Mouse (Mus musculus) forebrain, embryonic 15.5 days (tissue): ENCODE data around the gene Zfp420. TPM values are rescaled to one million over a fixed set of nuclear protein-coding genes. Genes with fewer than 3 reads are reported as not detected.

ENCODE experiments used
- ATAC-seq: fragments of 200-750 bp; cut with Nextera tagmentation; replicated peaks from 2 replicates; pipeline ENCODE4 v1.8.0; 2017; ENCODE audit warnings: mild to moderate bottlenecking, moderate TSS enrichment, moderate library complexity
- H3K27ac ChIP-seq: fragments of 300-500 bp; sonication (generic); replicated peaks from 2 replicates; pipeline ENCODE4 v1.5.1; 2015; ENCODE audit warnings: mild to moderate bottlenecking, inconsistent platforms
- H3K27me3 ChIP-seq: fragments of 300-500 bp; sonication (generic); 2 replicates; pipeline ENCODE4 v1.6.1; 2015; ENCODE audit warnings: inconsistent platforms
- H3K36me3 ChIP-seq: fragments of 300-500 bp; sonication (generic); 2 replicates; pipeline ENCODE4 v1.6.1; 2015; ENCODE audit warnings: mild to moderate bottlenecking, inconsistent platforms
- H3K4me1 ChIP-seq: fragments of 300-500 bp; sonication (generic); 2 replicates; pipeline ENCODE4 v1.6.1; 2015; ENCODE audit warnings: inconsistent platforms
- H3K4me2 ChIP-seq: fragments of 300-500 bp; sonication (generic); replicated peaks from 2 replicates; pipeline ENCODE4 v1.6.1; 2015; ENCODE audit warnings: mild to moderate bottlenecking, inconsistent platforms
- H3K4me3 ChIP-seq: fragments of 300-500 bp; sonication (generic); 2 replicates; pipeline ENCODE4 v1.5.1; 2015; ENCODE audit warnings: mild to moderate bottlenecking, inconsistent platforms
- H3K9ac ChIP-seq: fragments of 300-500 bp; sonication (generic); replicated peaks from 2 replicates; pipeline ENCODE4 v1.6.1; 2015; ENCODE audit warnings: mild to moderate bottlenecking, inconsistent platforms
- H3K9me3 ChIP-seq: fragments of 300-500 bp; sonication (generic); 2 replicates; pipeline ENCODE4 v1.6.1; 2016; ENCODE audit warnings: inconsistent platforms
- WGBS: fragments of 180-500 bp; shearing (Covaris S2); methylation state at CpG from one replicate; pipeline ENCODE4 v1.1.7; 2015; ENCODE audit warnings: mixed read lengths; 5-methylcytosine and 5-hydroxymethylcytosine counted together
- polyA plus RNA-seq: library from polyadenylated mRNA; unstranded; fragments of >200 nt; fragmentation: Nextera tagmentation; extraction: Ambion mirVana; gene quantifications from 2 replicates; pipeline ENCODE4 v1.2.1, GENCODE M21; 2015

Zfp420 gene
- polyA plus RNA-seq, result 19.0 and 19.3 TPM in 2 replicates

DNA sequence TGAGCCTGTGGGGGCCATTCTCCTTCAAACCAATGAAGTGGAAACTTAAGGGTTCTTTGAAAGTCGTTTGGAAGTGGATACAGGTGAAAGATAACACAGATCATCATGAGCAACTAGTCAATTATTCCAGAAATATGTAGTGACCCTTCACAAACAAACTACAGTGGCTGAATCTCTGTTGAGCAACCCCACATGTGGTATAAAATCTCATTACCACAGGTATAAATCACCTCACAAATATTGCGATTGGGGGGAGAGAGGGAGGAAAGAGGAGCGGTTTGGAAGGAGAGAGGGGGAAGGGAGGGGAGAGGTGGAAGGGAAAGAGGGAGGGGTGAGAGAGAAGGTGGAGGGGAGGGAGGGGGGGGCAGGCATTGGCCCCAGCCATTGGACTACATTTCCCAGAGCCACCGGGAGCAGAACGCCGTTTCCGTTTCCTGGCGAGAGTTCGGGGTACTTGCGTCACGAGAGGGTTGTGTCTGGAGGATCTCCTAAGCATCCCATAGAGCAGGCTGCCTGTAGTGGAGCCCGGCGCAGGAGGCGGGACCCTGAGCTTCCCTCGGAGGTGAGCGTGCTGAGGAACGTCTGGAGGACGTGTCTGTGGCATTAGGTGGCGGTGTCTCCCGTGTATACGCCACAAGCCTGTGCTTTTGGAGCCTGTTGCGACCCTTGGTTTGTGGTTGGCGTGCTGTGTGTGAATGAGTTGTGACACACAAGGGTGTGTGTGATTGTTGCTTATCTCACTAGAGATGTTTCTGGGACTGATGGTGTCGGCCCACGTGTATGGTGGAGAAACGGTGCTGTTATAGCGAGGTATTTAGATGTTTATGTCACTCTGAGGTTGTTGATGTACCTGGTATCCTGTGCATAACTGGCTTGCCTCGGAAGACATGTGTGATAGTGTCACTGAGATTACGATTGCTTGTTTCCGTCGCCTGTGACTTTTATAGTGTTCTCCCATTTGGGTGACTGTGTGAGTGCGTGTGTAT is at the start of gene Zfp420:
TSS of gene Zfp420 (plus strand) at position 448 of the 986 bp plus-strand sequence.
- Histone ChIP-seq H3K27ac (peak within 1 kb of the TSS; percentile 79), H3K4me2 (peak within 1 kb of the TSS; percentile 77), H3K9ac (peak within 1 kb of the TSS; percentile 72), H3K4me3 (peak within 1 kb of the TSS; percentile 59), H3K9me3 (no peaks in the 10 kb centered on the region), H3K4me1 (peaks cover 11% of the 10 kb centered on the region), H3K27me3 (no peaks in the 10 kb centered on the region), H3K36me3 (no peaks in the 10 kb centered on the region; the same call in 1 of the 2 replicates)
- ATAC-seq, result peak; percentile 99
- 4% methylated on average over 32 of the region's 32 CpGs for WGBS

DNA sequence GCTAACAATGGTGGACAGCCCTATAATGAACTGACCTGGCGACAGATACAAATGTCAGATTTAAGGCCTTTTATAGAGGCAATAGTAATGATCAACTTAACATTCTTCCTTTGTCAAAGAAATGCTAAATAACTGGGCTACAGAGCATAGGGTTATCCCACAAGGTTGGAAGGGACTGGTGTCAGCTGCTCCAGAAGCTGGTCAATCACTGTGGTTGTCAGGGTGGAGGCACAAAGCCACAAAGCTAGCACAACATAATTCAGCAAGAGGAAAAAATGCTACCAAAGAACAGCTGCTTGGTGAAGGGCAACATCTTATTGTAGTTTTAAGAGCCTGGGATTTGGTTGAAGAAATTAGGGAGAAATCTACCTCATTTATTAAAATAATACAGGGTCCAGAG is 47.5 kb upstream of the Zfp420 start:
- H3K4me2 ChIP-seq, result no peak overlapping the region
- 0 out of 2 replicates have a peak, but pooled peaks cover 2% of the 10 kb centered on the region for H3K36me3 ChIP-seq
- WGBS, result 94% methylated on average over 1 of the region's 1 CpGs
- ATAC-seq, result no peak
- H3K4me3 ChIP-seq, result no peak overlapping the region
- no peak overlapping the region for H3K27ac ChIP-seq
- H3K4me1 ChIP-seq, result peaks cover 25% of the 10 kb centered on the region
- no peaks in the 10 kb centered on the region for H3K9me3 ChIP-seq
- no peak overlapping the region for H3K9ac ChIP-seq
- no peaks in the 10 kb centered on the region for H3K27me3 ChIP-seq

DNA sequence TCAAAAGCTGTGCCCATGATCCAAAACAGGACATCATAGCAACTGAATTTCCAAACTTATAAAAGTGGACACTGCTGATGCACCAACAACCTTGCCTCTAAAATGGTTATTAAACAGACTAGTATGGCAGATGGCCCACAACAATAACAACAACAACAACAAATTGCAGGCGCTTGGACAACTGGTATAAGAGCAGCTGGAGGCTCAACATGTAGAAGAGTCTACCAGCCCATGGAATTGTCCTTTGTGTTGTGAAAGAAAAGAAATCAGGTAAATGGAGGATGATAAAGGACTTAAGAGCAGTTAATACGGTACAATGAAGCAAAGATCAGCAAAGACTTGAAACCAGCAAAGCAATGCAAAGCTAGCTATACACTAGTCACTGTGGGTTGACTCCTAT is 45.4 kb upstream of the Zfp420 start:
- H3K4me1 ChIP-seq, result peaks cover 42% of the 10 kb centered on the region
- H3K4me3 ChIP-seq, result peak overlapping the region; percentile 64; the same call in 1 of the 2 replicates

DNA sequence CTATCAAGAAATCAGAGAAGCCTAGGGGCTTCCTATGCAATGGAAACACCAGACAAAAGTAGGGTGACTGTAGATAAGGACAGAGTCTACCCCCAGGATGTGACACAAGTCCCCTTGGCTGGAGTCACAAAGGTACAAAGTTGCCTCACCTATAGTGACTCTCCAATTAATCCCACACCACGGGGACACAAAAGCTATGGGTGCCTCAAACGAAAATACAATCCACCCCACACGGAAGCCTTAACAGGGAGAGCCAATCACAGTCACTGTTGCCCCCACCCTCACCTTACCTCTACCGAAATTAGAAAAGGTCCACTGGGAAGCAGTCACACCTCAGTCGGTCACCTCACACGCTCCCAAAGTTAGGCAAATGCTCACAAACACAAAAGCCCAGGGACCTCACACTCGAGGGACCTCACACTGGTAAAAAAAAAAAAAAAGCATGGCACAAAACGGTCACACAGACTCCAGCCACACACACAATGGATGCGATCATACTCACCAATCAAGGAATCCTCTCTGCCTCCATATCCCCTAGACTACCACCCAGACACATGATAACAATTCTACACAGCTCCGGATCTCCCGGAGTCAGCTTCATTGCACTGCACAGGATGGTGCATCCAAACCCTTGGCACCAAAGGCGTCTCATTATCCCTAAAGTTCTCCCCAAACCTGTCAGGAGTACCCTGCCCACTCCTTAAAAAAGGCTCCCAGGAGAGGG is 44.6 kb upstream of the Zfp420 start:
- 2% methylated on average over 12 of the region's 12 CpGs for WGBS
- Histone ChIP-seq H3K36me3 (0 out of 2 replicates have a peak, but pooled peaks cover 2% of the 10 kb centered on the region), H3K4me1 (peaks cover 46% of the 10 kb centered on the region), H3K4me2 (peak overlapping the region; percentile 77), H3K27me3 (no peaks in the 10 kb centered on the region), H3K9me3 (no peaks in the 10 kb centered on the region), H3K27ac (peak overlapping the region; percentile 87), H3K9ac (peak overlapping the region; percentile 73), H3K4me3 (peak overlapping the region; percentile 64)
- peak; percentile 53 for ATAC-seq

More for the DNA sequence above, 45.4 kb upstream of the Zfp420 start:
- 0 out of 2 replicates have a peak, but pooled peaks cover 2% of the 10 kb centered on the region for H3K36me3 ChIP-seq
- WGBS, result 93% methylated on average over 2 of the region's 2 CpGs
- no peak overlapping the region for H3K9ac ChIP-seq
- H3K4me2 ChIP-seq, result peak overlapping the region; percentile 77; the same call in 1 of the 2 replicates
- no peaks in the 10 kb centered on the region for H3K27me3 ChIP-seq
- H3K9me3 ChIP-seq, result no peaks in the 10 kb centered on the region
- H3K27ac ChIP-seq, result no peak overlapping the region
- ATAC-seq, result no peak

DNA sequence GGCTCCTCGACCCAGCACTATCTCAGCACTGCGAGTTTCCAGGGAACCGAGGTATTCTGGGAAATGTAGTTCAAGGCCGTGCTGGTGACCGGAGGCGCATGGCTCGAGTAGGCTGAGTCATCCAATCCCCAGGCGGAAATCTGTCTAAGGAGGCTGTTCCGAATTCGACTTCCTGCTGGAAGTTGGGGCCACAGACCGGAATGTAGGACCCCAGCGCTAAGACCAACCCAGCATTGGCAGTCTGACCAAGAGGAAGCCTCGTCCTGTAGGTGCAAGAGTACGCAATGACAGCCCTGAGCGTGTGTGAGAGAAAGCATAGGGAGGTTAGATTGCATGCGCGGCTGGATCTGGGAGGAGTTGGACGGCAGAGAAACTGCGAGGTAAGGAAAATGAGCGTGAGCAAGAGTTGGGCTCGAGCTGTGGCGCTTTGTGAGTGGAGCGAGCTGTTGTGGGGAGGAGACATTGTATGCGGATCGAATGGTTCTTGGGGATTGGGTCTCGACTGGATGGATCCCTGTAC is 43.8 kb upstream of the Zfp420 start, which contains the start of gene Zfp790:
TSS of gene Zfp790 (plus strand) at position 205 of the 520 bp plus-strand sequence.
- H3K27me3 ChIP-seq, result no peaks in the 10 kb centered on the region
- H3K9ac ChIP-seq, result peak within 1 kb of the TSS; percentile 73
- H3K4me1 ChIP-seq, result peaks cover 46% of the 10 kb centered on the region
- H3K4me2 ChIP-seq, result peak within 1 kb of the TSS; percentile 77
- 0 out of 2 replicates have a peak, but pooled peaks cover under 1% of the 10 kb centered on the region for H3K36me3 ChIP-seq
- under 1% methylated on average over 26 of the region's 26 CpGs for WGBS
- H3K27ac ChIP-seq, result peak within 1 kb of the TSS; percentile 87
- no peaks in the 10 kb centered on the region for H3K9me3 ChIP-seq
- peak within 1 kb of the TSS; percentile 64 for H3K4me3 ChIP-seq
- peak; percentile 95 for ATAC-seq

- ATAC-seq, result peak; percentile 80
- H3K27me3 ChIP-seq, result no peaks in the 10 kb centered on the region
- peaks cover 46% of the 10 kb centered on the region for H3K4me1 ChIP-seq
- peak overlapping the region; percentile 58 for H3K4me2 ChIP-seq
- H3K36me3 ChIP-seq, result peaks cover 13% of the 10 kb centered on the region; the same call in 1 of the 2 replicates
- WGBS, result 2% methylated on average over 12 of the region's 12 CpGs
- peak overlapping the region; percentile 56 for H3K4me3 ChIP-seq
- H3K27ac ChIP-seq, result peak overlapping the region; percentile 68
- H3K9me3 ChIP-seq, result no peaks in the 10 kb centered on the region
- peak overlapping the region; percentile 54 for H3K9ac ChIP-seq
These were observed 41.0 kb upstream of the Zfp420 start for GRCm38 (mm10) chr7:29818619-29819254.

DNA sequence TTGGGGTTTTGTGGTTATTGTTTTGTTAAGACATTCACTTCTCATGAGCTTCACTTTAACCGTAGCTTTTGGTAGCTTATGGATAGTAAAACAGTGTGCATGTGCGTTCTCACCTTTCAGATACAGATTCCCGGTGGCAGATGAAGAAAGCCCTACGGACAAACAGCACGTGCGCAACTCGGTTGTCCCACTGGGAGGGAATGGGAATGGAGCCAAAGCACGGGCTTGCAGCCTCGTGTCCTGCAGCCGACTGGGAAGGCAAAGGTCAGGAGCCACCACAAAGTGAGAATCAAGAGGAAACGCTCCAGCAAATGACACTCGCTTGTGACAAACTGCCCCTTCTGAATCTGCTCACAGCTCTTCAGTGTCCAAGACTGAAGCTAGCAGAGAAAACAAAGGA is 31.8 kb upstream of the Zfp420 start:
- no peaks in the 10 kb centered on the region for H3K4me1 ChIP-seq
- H3K9me3 ChIP-seq, result no peaks in the 10 kb centered on the region
- H3K4me2 ChIP-seq, result no peak overlapping the region
- no peak overlapping the region for H3K9ac ChIP-seq
- no peak overlapping the region for H3K27ac ChIP-seq
- H3K27me3 ChIP-seq, result no peaks in the 10 kb centered on the region
- no peak for ATAC-seq
- peaks cover 80% of the 10 kb centered on the region for H3K36me3 ChIP-seq
- H3K4me3 ChIP-seq, result no peak overlapping the region
- 90% methylated on average over 12 of the region's 12 CpGs for WGBS

DNA sequence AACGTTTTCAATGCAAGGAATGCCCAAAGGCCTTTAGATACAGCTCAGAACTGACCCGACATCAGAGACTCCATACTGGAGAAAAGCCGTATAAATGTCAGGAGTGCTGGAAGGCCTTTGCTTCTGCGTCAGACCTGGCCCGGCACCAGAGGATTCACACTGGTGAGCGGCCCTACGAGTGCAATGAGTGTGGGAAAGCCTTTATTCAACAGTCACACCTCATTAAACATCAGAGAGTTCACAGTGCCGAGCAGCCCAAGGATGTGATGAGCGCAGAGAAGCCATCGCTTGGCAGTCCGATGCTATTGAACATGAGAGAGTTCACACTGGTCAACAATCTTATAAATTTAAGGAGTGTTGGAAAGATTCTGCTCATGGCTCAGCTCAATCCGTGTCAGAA is 30.0 kb upstream of the Zfp420 start:
- Histone ChIP-seq H3K9ac (no peak overlapping the region), H3K36me3 (peaks cover 77% of the 10 kb centered on the region), H3K9me3 (no peaks in the 10 kb centered on the region), H3K4me2 (no peak overlapping the region), H3K27me3 (no peaks in the 10 kb centered on the region), H3K4me1 (no peaks in the 10 kb centered on the region), H3K4me3 (no peak overlapping the region), H3K27ac (no peak overlapping the region)
- ATAC-seq, result no peak
- WGBS, result 87% methylated on average over 12 of the region's 12 CpGs

DNA sequence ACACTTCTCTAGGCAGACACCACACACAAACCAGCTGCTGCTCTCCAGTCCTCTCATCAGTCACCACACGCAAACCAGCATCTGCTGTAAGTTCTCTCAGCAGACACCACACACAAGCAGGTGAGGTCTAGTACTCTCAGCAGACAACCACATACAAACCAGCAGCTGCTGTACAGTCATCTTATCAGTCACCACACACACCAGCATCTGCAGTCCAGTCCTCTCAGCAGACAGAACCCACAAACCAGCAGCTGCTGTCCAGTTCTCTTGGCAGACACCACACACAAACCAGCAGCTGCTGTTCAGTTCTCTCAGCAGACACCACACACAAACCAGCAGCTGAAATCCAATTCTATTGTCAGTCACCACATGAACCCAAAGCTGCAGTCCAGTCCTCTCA is 23.0 kb upstream of the Zfp420 start:
- Histone ChIP-seq H3K27ac (no peak overlapping the region), H3K27me3 (no peaks in the 10 kb centered on the region), H3K9me3 (no peaks in the 10 kb centered on the region), H3K9ac (no peak overlapping the region), H3K4me2 (no peak overlapping the region), H3K4me3 (no peak overlapping the region), H3K36me3 (peaks cover 24% of the 10 kb centered on the region), H3K4me1 (no peaks in the 10 kb centered on the region)
- WGBS, result 95% methylated on average over 1 of the region's 1 CpGs
- no peak for ATAC-seq

DNA sequence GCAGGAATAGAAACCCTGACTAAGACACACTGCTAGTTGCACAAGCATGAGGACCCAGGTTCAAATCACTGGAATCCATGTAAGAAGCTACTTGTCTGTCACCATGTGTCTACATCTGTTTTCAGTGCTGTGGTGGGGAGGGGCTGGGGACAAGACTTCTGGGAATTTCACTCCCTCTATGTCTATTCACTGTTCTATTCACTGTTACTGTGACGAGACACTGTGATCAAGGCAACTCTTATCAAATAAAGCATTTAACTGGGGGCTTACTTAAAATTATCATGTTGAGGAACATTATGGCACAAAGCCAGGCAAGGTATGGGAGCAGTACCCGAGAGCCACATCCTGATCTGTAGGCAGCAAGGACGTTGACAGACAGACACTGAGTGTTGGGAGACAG is 20.5 kb upstream of the Zfp420 start:
- no peak for ATAC-seq
- peaks cover 16% of the 10 kb centered on the region for H3K36me3 ChIP-seq
- no peak overlapping the region for H3K27ac ChIP-seq
- H3K4me3 ChIP-seq, result no peak overlapping the region
- no peak overlapping the region for H3K4me2 ChIP-seq
- H3K4me1 ChIP-seq, result no peaks in the 10 kb centered on the region
- no peaks in the 10 kb centered on the region for H3K27me3 ChIP-seq
- 85% methylated on average over 3 of the region's 3 CpGs for WGBS
- no peak overlapping the region for H3K9ac ChIP-seq
- no peaks in the 10 kb centered on the region for H3K9me3 ChIP-seq

- no peak overlapping the region for H3K4me3 ChIP-seq
- no peak overlapping the region for H3K27ac ChIP-seq
- H3K9ac ChIP-seq, result no peak overlapping the region
- no peak for ATAC-seq
- H3K27me3 ChIP-seq, result no peaks in the 10 kb centered on the region
- H3K36me3 ChIP-seq, result peaks cover 43% of the 10 kb centered on the region
- H3K9me3 ChIP-seq, result no peaks in the 10 kb centered on the region
- 100% methylated on average over 1 of the region's 1 CpGs for WGBS
- H3K4me2 ChIP-seq, result no peak overlapping the region
- H3K4me1 ChIP-seq, result no peaks in the 10 kb centered on the region
These were observed 17.7 kb upstream of the Zfp420 start for GRCm38 (mm10) chr7:29842105-29842504.
